Mouse (Mus musculus) erythroid progenitor cell, adult 5-6 weeks (primary cell): ENCODE data around the gene Mprip. TPM values are rescaled to one million over a fixed set of nuclear protein-coding genes. Genes with fewer than 3 reads are reported as not detected.
A peak's percentile ranks its signal among the peaks of the same experiment; 100 is the strongest.
"Not testable (repeated sequence)": the region's sequence is repeated elsewhere in the genome, so short reads cannot be mapped to it uniquely, and the experiment has no call there.

Experiments used
- ATAC-seq: replicated peaks from 2 replicates; pipeline ENCODE4 v1.8.0; 2016; ENCODE audit warnings: moderate number of reproducible peaks, mild to moderate bottlenecking, moderate TSS enrichment, inconsistent platforms; ENCODE audit not compliant: poor library complexity, low FRiP score, severe bottlenecking
- total RNA-seq, 2 experiments: library from RNA; stranded (forward) in 1 of 2; stranded (reverse) in 1 of 2; fragments of 150-400 nt in 1 of 2; fragments of 186-747, 209-891 nt in 1 of 2; gene quantifications; 2 replicates each; pipeline versions ENCODE4 v1.2.3 to v1.2.4; 2015 to 2017; ENCODE audit warnings: low replicate concordance in 2 of 2

Mprip gene
- total RNA-seq, 2 experiments from 2014 or later, result 20.7 to 21.4 TPM

- no peak for ATAC-seq
Measured at GRCm38 (mm10) chr11:59649058-59649457, 12.0 kb upstream of the Mprip start.

- no peak for ATAC-seq
Measured at GRCm38 (mm10) chr11:59653003-59653402, 8.1 kb upstream of the Mprip start.

- ATAC-seq, result no peak
Measured at GRCm38 (mm10) chr11:59653547-59653946, 7.6 kb upstream of the Mprip start.

GRCm38 (mm10) chr11:59655337-59655736 lies 5.8 kb upstream of the Mprip start:
- no peak for ATAC-seq

- ATAC-seq, result no peak
Measured at GRCm38 (mm10) chr11:59656016-59656415, 5.1 kb upstream of the Mprip start.

GRCm38 (mm10) chr11:59661601-59662248 lies 620 bp downstream of the Mprip start:
- ATAC-seq, result no peak

GRCm38 (mm10) chr11:59662249-59662788 lies 1.2 kb downstream of the Mprip start:
- ATAC-seq, result peak; percentile 99

- no peak for ATAC-seq
Measured at GRCm38 (mm10) chr11:59662877-59663775, 2.0 kb downstream of the Mprip start.

GRCm38 (mm10) chr11:59663776-59664320 lies 2.7 kb downstream of the Mprip start:
- ATAC-seq, result no peak

GRCm38 (mm10) chr11:59664818-59665217 lies 3.7 kb downstream of the Mprip start:
- ATAC-seq, result no peak

- no peak for ATAC-seq
Measured at GRCm38 (mm10) chr11:59671049-59671693, 10.1 kb downstream of the Mprip start.

- ATAC-seq, result no peak
Measured at GRCm38 (mm10) chr11:59674013-59674412, 12.9 kb downstream of the Mprip start.

GRCm38 (mm10) chr11:59674746-59675145 lies 13.6 kb downstream of the Mprip start:
- ATAC-seq, result not testable (repeated sequence)

- no peak for ATAC-seq
Measured at GRCm38 (mm10) chr11:59677767-59678166, 16.7 kb downstream of the Mprip start.

- peak; percentile 81 for ATAC-seq
Measured at GRCm38 (mm10) chr11:59678693-59679092, 17.6 kb downstream of the Mprip start.

GRCm38 (mm10) chr11:59680111-59680510 lies 19.0 kb downstream of the Mprip start:
- no peak for ATAC-seq

- no peak for ATAC-seq
Measured at GRCm38 (mm10) chr11:59684956-59685355, 23.9 kb downstream of the Mprip start.

- no peak for ATAC-seq
Measured at GRCm38 (mm10) chr11:59694533-59694932, 33.4 kb downstream of the Mprip start.

- ATAC-seq, result no peak
Measured at GRCm38 (mm10) chr11:59695550-59695949, 34.4 kb downstream of the Mprip start.

GRCm38 (mm10) chr11:59697572-59697971 lies 36.5 kb downstream of the Mprip start:
- no peak for ATAC-seq
